Mouse (Mus musculus): ENCODE results near the gene Gga1.

Gga1 gene

GRCm38 (mm10) chr15:78876991-78877809, at the start of gene Gga1:
Gene Gga1 (plus strand): TSS chr15:78877190.
- peak; percentile 98 for DNase-seq

- DNase-seq, result no peak
These were observed 48.7 kb upstream of the Gga1 start for GRCm38 (mm10) chr15:78828315-78828714.

GRCm38 (mm10) chr15:78829636-78830035, 47.4 kb upstream of the Gga1 start:
- DNase-seq, result no peak

- no peak for DNase-seq
These were observed 46.0 kb upstream of the Gga1 start for GRCm38 (mm10) chr15:78830742-78831719.

GRCm38 (mm10) chr15:78831720-78832657, 45.0 kb upstream of the Gga1 start:
- DNase-seq, result peak; percentile 70

GRCm38 (mm10) chr15:78832701-78833123, 44.3 kb upstream of the Gga1 start:
- DNase-seq, result peak; percentile 80

DNA sequence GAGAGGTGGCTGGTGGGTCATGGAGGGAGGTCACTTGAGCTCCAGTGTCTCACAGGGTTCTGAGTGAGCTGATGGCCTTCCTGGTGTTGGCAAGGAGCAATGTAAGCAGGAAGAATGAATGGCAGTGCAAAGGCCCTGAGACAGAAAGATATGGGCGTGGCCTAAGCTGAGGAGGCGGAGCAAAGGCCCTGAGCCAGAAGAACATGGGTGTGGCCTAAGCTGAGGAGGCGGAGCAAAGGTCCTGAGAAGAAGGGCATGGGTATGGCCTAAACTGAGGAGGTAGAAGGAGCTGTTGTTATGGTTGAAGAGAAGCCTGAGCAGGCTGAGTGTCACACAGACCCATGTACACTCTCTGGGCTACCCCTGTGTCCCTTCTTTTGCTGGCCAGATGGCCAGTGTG, 43.4 kb upstream of the Gga1 start:
- peak; percentile 26 for DNase-seq

DNA sequence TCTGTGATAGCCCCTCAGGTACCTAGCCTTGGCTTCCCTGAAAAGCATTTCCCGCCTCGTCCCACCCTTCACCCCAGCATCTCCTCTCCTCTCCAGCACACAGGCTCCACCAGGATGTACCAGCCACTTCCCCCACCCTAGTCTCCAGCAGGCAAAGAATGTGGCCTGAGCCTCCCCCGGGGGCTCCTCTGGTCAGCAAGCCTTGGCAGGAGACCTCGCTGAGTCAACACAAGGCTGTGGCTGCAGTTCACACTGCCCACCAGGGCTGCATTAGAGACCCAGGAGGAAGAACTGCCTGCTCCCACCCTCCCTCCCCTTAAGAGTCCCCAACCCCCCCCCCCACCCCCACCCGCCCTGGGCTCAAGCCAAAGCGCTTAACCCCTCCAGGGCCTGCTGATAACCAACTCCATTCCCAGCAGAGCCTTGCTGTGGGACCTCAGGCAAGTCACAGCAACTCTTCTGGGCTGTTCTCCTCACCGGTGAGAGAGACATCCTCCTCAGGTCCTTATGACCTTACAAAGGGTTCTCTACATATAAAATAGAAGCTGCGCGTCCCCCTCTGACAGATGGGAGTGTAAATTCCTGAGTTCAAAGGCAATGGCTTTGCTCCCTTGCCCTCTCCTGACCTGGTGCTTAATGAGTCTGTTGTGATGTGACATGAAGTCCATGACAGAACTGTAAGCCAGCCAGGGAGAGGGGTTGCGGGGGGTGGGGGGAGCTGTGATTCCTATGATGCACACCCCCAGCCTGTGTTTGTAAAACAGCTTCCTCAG, 42.6 kb upstream of the Gga1 start:
- peak; percentile 36 for DNase-seq

DNA sequence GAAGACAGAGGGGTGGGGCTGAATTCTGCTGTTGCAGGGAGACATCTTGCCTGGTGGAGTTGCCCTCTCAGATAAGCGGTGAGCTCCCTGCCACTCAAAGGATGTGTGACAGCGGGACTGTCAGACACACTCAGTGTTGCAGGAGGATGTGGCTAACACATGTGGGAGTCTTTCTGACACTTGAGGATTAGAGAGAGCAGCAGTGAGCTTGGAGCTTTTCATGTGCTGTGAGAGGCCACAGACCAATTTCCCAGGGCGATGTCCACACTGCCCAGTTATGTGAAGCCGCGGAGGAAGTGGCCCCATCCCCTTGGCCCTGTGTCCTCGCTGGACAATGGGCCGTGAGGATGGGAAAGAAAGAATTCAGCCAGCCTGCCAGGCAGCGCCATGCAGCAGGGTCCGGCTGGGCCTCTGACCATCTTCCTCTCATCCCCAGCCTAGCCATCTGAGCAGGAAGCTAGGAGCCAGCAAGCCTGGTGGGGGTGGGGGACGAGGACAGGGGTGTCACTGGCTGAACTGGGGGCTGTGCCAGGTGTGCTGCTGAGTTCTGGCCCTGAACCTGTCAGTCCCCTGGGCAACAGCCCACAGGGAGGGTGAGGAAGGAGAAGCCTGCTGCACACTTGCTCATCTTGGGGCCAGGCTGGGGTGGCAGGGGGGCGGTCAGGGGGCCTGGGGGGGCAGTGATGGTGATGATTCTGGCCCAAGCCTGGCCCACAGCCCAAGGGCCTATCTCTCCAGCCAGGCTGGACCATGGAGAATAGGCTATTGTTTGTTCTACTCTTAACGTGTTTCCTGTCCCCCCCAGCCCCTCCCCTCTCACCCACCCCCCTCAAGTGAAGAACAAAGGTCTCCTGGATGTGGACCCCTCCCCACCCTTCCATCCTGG, 41.5 kb upstream of the Gga1 start:
- peak; percentile 59 for DNase-seq

GRCm38 (mm10) chr15:78836086-78836621, 40.8 kb upstream of the Gga1 start:
- peak; percentile 75 for DNase-seq

- no peak for DNase-seq
These were observed 37.2 kb upstream of the Gga1 start for GRCm38 (mm10) chr15:78839744-78840143.

- DNase-seq, result no peak
These were observed 36.7 kb upstream of the Gga1 start for GRCm38 (mm10) chr15:78840241-78840640.

DNA sequence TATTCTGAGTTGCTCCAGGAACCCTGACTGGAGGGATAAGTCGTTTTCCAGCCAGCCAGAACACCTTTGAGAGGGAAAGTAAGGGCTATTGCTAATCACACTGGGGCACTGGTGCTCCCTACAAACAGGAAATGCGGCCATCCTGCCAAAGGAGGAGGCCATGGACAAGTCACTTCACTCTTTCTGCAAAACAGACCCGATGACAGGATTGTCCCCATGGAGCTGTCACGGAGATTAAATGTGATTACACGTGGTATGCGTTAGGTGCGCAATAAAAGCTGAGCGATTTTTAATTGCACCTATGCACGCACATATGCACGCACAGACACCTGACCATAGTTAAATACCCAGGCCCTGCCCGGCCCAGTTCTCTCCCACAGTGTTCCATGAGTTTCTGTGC, 36.2 kb upstream of the Gga1 start:
- no peak for DNase-seq

DNA sequence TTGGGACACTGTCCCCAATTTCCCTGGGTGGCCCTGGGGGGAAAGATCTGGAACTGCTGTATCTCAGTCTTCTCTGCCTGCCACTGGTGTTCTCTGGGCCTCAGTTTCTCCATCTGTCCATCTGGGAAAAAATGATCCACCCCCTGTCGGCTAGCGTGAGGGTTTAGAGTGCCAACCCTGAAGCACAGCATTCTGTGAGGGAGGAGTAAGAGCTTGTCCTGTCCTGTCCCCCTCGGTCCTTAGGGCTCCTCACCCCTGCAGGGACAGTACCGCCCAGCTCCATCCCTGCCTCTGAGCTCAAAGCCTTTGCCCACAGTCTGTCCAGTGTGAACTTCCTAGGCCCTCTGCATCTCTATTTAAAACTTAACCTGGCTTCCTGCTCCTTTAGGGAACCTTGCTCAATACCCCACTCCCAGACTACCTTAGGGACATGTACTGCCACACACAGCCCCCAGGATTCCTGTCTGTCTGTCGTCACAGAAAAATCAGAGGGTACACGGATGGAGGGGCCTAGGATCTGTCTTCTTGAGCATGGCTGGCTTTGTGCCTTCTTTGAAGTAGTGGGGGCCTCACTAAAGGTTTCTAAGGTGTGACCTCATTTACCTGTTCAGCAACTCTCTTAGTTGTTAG, 35.7 kb upstream of the Gga1 start:
- DNase-seq, result no peak

GRCm38 (mm10) chr15:78842371-78843163, 34.4 kb upstream of the Gga1 start, which contains the start of gene Cdc42ep1:
Gene Cdc42ep1 (plus strand): TSS chr15:78842624.
- DNase-seq, result no peak

DNA sequence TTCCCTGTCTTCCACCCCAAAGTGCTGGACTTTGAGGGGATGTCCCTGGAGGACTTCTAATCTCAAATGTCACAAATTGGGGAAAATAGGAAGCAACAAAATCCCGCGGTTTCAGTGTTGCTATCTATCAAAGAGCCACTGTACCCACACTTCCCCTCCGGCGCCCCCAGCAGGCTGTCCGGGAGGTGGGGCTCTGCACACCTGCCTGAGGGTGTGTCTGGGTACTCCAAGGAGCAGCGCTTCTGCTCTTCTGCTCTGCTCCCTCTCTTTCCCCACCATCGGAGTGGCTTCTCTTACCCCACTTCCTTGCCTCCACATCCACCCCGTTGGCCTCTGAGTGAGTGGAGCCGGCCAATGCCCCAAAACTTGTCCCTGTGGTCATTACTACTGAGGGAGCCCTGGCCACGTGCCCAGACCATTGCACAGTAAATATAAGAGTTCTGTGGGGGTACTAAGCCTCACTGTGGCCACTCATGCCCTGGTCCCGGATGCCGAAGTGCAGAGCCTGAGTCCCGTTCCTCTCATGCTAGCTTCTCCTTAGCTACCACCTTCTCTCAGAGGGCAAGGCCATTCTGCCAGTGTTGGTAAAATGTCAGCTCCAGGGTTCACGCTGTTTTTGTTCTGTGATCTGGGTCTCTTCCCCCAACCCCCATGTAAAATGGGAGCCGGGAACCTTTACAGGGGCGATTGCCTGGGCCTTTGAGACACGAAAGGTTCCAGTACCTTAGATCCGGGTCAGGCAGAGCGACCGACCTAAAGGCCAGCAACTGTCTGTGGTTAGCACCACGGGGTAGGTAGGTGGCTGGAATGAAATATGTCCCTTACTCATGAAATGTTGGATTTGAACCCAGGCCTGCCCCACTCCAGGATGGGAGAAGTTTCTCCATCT, 33.2 kb upstream of the Gga1 start:
- no peak for DNase-seq

GRCm38 (mm10) chr15:78844791-78845190, 32.2 kb upstream of the Gga1 start:
- peak; percentile 64 for DNase-seq

DNA sequence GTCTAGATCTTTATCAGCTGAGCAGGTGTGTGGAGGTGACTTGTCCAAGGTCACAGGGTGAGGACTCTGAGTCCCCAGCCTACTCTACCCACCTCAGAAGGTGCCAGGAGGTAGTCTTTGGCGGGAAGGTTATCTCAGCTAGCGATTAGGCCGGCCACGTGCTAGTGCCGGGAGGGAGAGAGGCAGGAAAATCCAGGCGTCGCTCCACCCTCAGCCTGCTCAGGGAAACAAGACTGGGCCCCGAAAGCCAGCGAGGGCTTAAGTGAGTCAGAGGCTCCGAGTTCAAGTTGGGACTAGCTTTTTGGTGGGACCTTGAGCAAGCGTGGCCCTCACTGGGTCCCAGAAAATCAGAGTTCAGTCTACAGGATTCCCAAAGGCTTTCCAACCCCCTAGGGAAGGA, 31.7 kb upstream of the Gga1 start:
- DNase-seq, result no peak

All from kidney, adult 9 months (tissue).